Mouse (Mus musculus) heart, adult 2 months (tissue): ENCODE measurements at regions not wholly inside any gene's neighbourhood (a gene's known extent, or its start where the extent isn't known, plus 50 kb on each side); places are given as distances from the start of the nearest gene placed in this dataset.

Experiments used
- DNase-seq, 2 experiments: peaks; one replicate each; pipeline ENCODE4 v3.0.0; 2021
- H3K27ac ChIP-seq: fragments of 200-600 bp; 2 replicates; pipeline ENCODE4 v1.8.1; 2022
- H3K27me3 ChIP-seq: fragments of 200-500 bp; 2 replicates; pipeline ENCODE4 v1.6.1; 2012; ENCODE audit warnings: mild to moderate bottlenecking, low read length, inconsistent platforms, mixed read lengths; ENCODE audit not compliant: control insufficient read depth, insufficient read depth
- H3K36me3 ChIP-seq: fragments of 200-500 bp; 2 replicates; pipeline ENCODE4 v1.6.1; 2012; ENCODE audit warnings: low read length, inconsistent platforms; ENCODE audit not compliant: control insufficient read depth, insufficient read depth
- H3K4me1 ChIP-seq: fragments of 200-500 bp; 2 replicates; pipeline ENCODE4 v1.6.1; 2011; ENCODE audit warnings: low read length; ENCODE audit not compliant: control insufficient read depth, insufficient read depth
- H3K4me3 ChIP-seq: fragments of 200-600 bp; 2 replicates; pipeline ENCODE4 v1.8.1; 2022
- H3K79me2 ChIP-seq: fragments of 200-500 bp; replicated peaks from 2 replicates; pipeline ENCODE4 v1.6.1; 2012; ENCODE audit warnings: mild to moderate bottlenecking, inconsistent platforms, low read length, moderate library complexity, mixed read lengths; ENCODE audit not compliant: control insufficient read depth, insufficient read depth
- H3K9ac ChIP-seq: fragments of 200-500 bp; 2 replicates; pipeline ENCODE4 v1.6.1; 2012; ENCODE audit warnings: low read depth, mild to moderate bottlenecking, control low read depth, inconsistent platforms, low read length, mixed read lengths
- CTCF ChIP-seq: fragments of 200-600 bp; IDR thresholded peaks from 2 replicates; pipeline ENCODE4 v1.8.1; 2022; ENCODE audit warnings: antibody characterized with exemption, mild to moderate bottlenecking, moderate library complexity
- EP300 ChIP-seq: fragments of 200-500 bp; IDR thresholded peaks from 2 replicates; pipeline ENCODE4 v1.6.1; 2011; ENCODE audit warnings: low read depth, low read length, control low read depth; ENCODE audit not compliant: insufficient read depth
- POLR2A ChIP-seq: fragments of 200-500 bp; IDR thresholded peaks from 2 replicates; pipeline ENCODE4 v1.6.1; 2011; ENCODE audit warnings: mild to moderate bottlenecking, low read depth, low read length, control low read depth; ENCODE audit not compliant: insufficient read depth
- WGBS: fragments of 180-500 bp; shearing (Covaris S2); methylation state at CpG from one replicate; pipeline ENCODE4 v1.1.7; 2018; 5-methylcytosine and 5-hydroxymethylcytosine counted together
- intact Hi-C: fragments of 180-260 bp; cut with DNase I; formaldehyde crosslinking; loops from one replicate; pipeline ENCODE4 v1.15.1; 2025

DNA sequence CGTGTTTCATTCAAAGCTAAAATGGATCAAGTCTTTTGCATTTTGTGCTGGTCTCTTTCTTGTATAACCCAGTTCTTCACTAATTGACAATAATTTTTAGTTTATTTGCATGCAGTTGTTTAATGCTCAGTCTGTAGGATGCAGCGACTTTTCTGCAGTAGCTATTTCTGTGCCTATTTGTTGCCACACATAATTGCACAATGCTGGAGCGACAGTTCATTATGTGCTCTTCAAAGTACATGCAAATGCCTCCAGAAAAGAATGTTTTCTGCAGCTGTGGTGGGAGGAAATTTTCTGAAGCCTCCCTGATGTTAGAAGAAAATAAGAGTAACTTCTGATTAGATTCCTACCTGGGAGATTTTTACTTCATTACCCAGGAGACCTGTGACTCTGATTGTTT is 491.3 kb downstream of the D3Ertd751e start:
- no peak overlapping the region for H3K27ac ChIP-seq
- DNase-seq: no peak
- H3K27me3 ChIP-seq: no peaks in the 10 kb centered on the region
- intact Hi-C loops: no loop called here
- no peak overlapping the region for H3K9ac ChIP-seq
- 79% methylated on average over 3 of the region's 3 CpGs for WGBS
- no peak overlapping the region for H3K4me3 ChIP-seq
- TF ChIP-seq EP300: no peak
- no peaks in the 10 kb centered on the region for H3K36me3 ChIP-seq
- no peaks in the 10 kb centered on the region for H3K79me2 ChIP-seq
- H3K4me1 ChIP-seq: no peaks in the 10 kb centered on the region

DNA sequence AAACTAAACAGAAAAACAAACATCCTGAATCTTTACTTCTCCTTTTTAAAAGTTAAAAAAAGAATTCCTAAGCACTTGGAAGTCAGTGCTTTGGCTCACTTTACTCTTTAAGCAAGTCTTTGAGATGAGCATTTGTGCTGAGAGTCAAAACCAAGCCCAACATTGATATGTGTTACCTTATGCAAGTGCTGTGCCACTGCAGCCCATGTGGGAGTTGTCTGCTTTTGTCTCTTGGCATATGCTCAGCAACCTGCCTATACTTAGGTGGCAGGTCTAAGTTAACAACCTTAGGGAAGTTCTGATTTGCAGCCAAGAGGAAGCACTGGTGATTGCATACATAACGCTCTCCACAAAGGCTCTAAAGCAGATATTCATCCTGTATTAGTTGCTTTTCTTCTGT is 493.1 kb downstream of the D3Ertd751e start:
- Histone ChIP-seq H3K9ac (no peak overlapping the region), H3K4me1 (no peaks in the 10 kb centered on the region), H3K27me3 (no peaks in the 10 kb centered on the region), H3K4me3 (no peak overlapping the region), H3K79me2 (no peaks in the 10 kb centered on the region), H3K36me3 (no peaks in the 10 kb centered on the region), H3K27ac (no peak overlapping the region)
- 40% methylated on average over 1 of the region's 1 CpGs for WGBS
- TF ChIP-seq POLR2A (no peak), EP300 (no peak), CTCF (no peak)
- no peak for DNase-seq
- intact Hi-C loops: no loop called here
